Mouse (Mus musculus): ENCODE data around the gene Zfp771.

Gene Zfp771

DNA sequence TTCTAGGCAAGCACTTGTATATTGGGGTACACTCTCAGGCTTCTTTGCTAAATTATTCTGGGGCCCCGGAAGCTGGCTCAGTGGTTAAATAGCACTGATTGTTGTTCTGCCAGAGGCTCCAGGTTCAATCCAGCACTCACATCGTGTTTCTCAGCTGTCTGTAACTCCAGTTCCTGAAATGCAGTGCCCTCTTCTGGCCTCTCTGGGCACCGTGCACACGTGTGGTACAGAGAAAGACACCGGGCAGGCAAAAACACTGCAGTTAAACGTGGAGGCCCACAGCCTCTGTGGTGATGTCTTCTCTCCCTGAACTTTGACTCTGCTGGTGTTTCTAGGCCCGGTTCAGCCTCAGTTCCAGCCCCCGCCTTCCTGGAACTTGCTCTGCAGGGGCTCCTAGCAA lies 34.2 kb downstream of the Zfp771 start:
- no peaks in the 10 kb centered on the region for H3K36me3 ChIP-seq (ENCODE audit: insufficient read depth, low read length)
- H3K27me3 ChIP-seq (ENCODE audit: insufficient read depth, low read length): no peaks in the 10 kb centered on the region
- H3K4me3 ChIP-seq (replicated peaks; ENCODE audit: low read length): 0 out of 2 replicates have a peak overlapping the region, but pooled peaks have one; percentile 20
- no peaks in the 10 kb centered on the region for H3K9me3 ChIP-seq (ENCODE audit: low read length)
- peaks cover 60% of the 10 kb centered on the region for H3K4me1 ChIP-seq (replicated peaks; ENCODE audit: low read depth, low read length)
- TF ChIP-seq CTCF (conservative IDR thresholded peaks at IDR 0.05; ENCODE audit: low read length): peak; percentile 45
- no peak for TF ChIP-seq NANOG (IDR thresholded peaks at IDR 0.05; ENCODE audit: borderline replicate concordance, low read length)

GRCm38 (mm10) chr7:127280092-127280491 lies 36.0 kb downstream of the Zfp771 start:
- Histone ChIP-seq H3K36me3 (ENCODE audit: insufficient read depth, low read length) (no peaks in the 10 kb centered on the region), H3K9me3 (ENCODE audit: low read length) (no peaks in the 10 kb centered on the region), H3K4me3 (replicated peaks; ENCODE audit: low read length) (no peak overlapping the region), H3K27me3 (ENCODE audit: insufficient read depth, low read length) (no peaks in the 10 kb centered on the region), H3K4me1 (replicated peaks; ENCODE audit: low read depth, low read length) (peaks cover 57% of the 10 kb centered on the region)
- TF ChIP-seq POU5F1 (IDR thresholded peaks at IDR 0.05; ENCODE audit: borderline replicate concordance, low read length) (no peak), NANOG (IDR thresholded peaks at IDR 0.05; ENCODE audit: borderline replicate concordance, low read length) (no peak), CTCF (conservative IDR thresholded peaks at IDR 0.05; ENCODE audit: low read length) (no peak)

DNA sequence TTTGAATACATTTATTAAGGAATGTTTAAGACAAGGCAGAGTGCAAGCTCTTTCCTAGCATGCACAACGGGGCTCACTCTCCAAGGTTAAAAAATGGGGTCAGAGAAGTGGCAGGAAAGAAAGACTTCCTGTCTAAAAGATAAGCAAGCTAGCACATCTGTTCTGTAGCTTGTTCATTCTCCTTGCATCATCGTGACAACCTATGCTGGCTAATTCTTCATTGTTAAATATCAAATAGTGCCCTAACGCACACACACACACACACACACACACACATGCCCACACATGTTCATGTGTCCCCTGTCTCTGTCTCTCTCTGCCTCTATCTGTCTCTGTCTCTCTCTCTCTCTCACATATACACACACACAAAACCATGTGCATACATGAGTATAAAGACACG lies 37.0 kb downstream of the Zfp771 start:
- Histone ChIP-seq H3K27me3 (ENCODE audit: insufficient read depth, low read length) (no peaks in the 10 kb centered on the region), H3K36me3 (ENCODE audit: insufficient read depth, low read length) (no peaks in the 10 kb centered on the region), H3K4me1 (replicated peaks; ENCODE audit: low read depth, low read length) (peaks cover 50% of the 10 kb centered on the region), H3K4me3 (replicated peaks; ENCODE audit: low read length) (no peak overlapping the region), H3K9me3 (ENCODE audit: low read length) (no peaks in the 10 kb centered on the region)
- TF ChIP-seq POU5F1 (IDR thresholded peaks at IDR 0.05; ENCODE audit: borderline replicate concordance, low read length) (no peak), NANOG (IDR thresholded peaks at IDR 0.05; ENCODE audit: borderline replicate concordance, low read length) (no peak)

DNA sequence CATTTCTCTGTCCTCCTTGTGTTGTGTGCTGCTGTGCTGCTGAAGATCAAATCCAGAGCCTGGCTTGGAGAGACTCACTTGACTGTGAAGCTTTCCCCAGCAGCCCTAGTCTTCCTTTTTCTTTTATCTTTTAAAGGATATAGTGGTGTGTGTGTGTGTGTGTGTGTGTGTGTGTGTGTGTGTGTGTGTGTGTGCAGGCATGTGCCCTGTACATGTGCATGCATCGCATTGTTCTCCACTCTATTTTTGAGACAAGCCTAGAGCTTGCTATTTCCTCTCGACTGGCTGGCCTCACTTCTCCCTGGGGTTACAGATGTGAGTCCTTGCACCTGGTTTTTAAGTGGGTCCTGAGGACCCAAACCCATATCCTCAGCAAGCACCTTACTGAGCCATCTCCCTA lies 38.1 kb downstream of the Zfp771 start:
- Histone ChIP-seq H3K27me3 (ENCODE audit: insufficient read depth, low read length) (no peaks in the 10 kb centered on the region), H3K9me3 (ENCODE audit: low read length) (no peaks in the 10 kb centered on the region), H3K4me3 (replicated peaks; ENCODE audit: low read length) (no peak overlapping the region)

DNA sequence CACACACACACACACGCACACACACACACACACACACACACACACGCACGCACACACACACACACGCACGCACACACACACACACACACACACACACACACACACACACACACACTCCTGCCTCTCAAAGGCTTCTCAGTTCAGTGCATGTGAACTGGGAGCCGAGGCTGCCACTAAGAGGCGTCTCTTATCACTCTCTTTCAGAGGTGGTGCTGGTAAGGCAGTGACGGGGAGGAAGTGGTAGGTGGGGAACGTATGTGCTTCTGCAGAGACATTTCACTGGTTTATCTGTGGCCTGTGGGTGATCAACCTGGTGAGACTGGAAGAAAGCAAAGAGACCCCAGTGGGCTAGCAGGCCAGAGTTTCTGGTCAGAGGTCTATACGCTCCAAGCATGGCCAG lies 41.1 kb downstream of the Zfp771 start:
- Histone ChIP-seq H3K27me3 (ENCODE audit: insufficient read depth, low read length) (no peaks in the 10 kb centered on the region; the same call in 1 of the 2 replicates), H3K4me1 (replicated peaks; ENCODE audit: low read depth, low read length) (peaks cover 15% of the 10 kb centered on the region), H3K4me3 (replicated peaks; ENCODE audit: low read length) (no peak overlapping the region), H3K9me3 (ENCODE audit: low read length) (no peaks in the 10 kb centered on the region), H3K36me3 (ENCODE audit: insufficient read depth, low read length) (no peaks in the 10 kb centered on the region)
- TF ChIP-seq CTCF (conservative IDR thresholded peaks at IDR 0.05; ENCODE audit: low read length) (no peak), NANOG (IDR thresholded peaks at IDR 0.05; ENCODE audit: borderline replicate concordance, low read length) (no peak), POU5F1 (IDR thresholded peaks at IDR 0.05; ENCODE audit: borderline replicate concordance, low read length) (no peak)

More for the DNA sequence above, 38.1 kb downstream of the Zfp771 start:
- Histone ChIP-seq H3K4me1 (replicated peaks; ENCODE audit: low read depth, low read length) (peaks cover 40% of the 10 kb centered on the region), H3K36me3 (ENCODE audit: insufficient read depth, low read length) (no peaks in the 10 kb centered on the region)
- no peak for TF ChIP-seq POU5F1 (IDR thresholded peaks at IDR 0.05; ENCODE audit: borderline replicate concordance, low read length)
- no peak for TF ChIP-seq NANOG (IDR thresholded peaks at IDR 0.05; ENCODE audit: borderline replicate concordance, low read length)
- TF ChIP-seq CTCF (conservative IDR thresholded peaks at IDR 0.05; ENCODE audit: low read length): no peak

GRCm38 (mm10) chr7:127287940-127288339 lies 43.9 kb downstream of the Zfp771 start:
- Histone ChIP-seq H3K4me3 (replicated peaks; ENCODE audit: low read length) (no peak overlapping the region), H3K9me3 (ENCODE audit: low read length) (no peaks in the 10 kb centered on the region), H3K27me3 (ENCODE audit: insufficient read depth, low read length) (no peaks in the 10 kb centered on the region; the same call in 1 of the 2 replicates), H3K4me1 (replicated peaks; ENCODE audit: low read depth, low read length) (peaks cover 13% of the 10 kb centered on the region), H3K36me3 (ENCODE audit: insufficient read depth, low read length) (no peaks in the 10 kb centered on the region)
- TF ChIP-seq CTCF (conservative IDR thresholded peaks at IDR 0.05; ENCODE audit: low read length): no peak
- no peak for TF ChIP-seq NANOG (IDR thresholded peaks at IDR 0.05; ENCODE audit: borderline replicate concordance, low read length)
- no peak for TF ChIP-seq POU5F1 (IDR thresholded peaks at IDR 0.05; ENCODE audit: borderline replicate concordance, low read length)

DNA sequence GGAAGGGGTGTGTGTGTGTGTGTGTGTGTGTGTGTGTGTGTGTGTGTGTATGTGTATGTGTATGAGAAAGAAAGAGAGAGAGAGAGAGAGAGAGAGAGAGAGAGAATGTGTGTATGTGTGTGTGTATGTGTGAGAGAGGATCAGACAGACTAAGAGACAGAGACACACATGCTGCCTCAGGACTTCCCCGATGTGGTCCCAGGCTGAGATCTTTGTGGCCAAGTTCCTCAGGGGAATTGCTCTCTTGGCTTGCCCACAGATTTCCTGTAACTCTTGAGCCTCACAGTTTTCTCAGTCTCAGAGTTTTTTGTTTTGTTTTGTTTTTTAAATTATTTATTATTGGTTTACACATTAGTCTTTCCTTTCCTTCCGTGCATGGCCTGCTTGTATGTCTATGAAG lies 45.2 kb downstream of the Zfp771 start:
- H3K4me1 ChIP-seq (replicated peaks; ENCODE audit: low read depth, low read length): peaks cover 7% of the 10 kb centered on the region
- H3K36me3 ChIP-seq (ENCODE audit: insufficient read depth, low read length): no peaks in the 10 kb centered on the region
- H3K4me3 ChIP-seq (replicated peaks; ENCODE audit: low read length): no peak overlapping the region
- H3K9me3 ChIP-seq (ENCODE audit: low read length): no peaks in the 10 kb centered on the region
- TF ChIP-seq CTCF (conservative IDR thresholded peaks at IDR 0.05; ENCODE audit: low read length): no peak
- no peak for TF ChIP-seq POU5F1 (IDR thresholded peaks at IDR 0.05; ENCODE audit: borderline replicate concordance, low read length)
- TF ChIP-seq NANOG (IDR thresholded peaks at IDR 0.05; ENCODE audit: borderline replicate concordance, low read length): no peak
- H3K27me3 ChIP-seq (ENCODE audit: insufficient read depth, low read length): no peaks in the 10 kb centered on the region; the same call in 1 of the 2 replicates

GRCm38 (mm10) chr7:127290142-127290541 lies 46.1 kb downstream of the Zfp771 start:
- Histone ChIP-seq H3K27me3 (ENCODE audit: insufficient read depth, low read length) (no peaks in the 10 kb centered on the region; the same call in 1 of the 2 replicates), H3K9me3 (ENCODE audit: low read length) (no peaks in the 10 kb centered on the region), H3K4me1 (replicated peaks; ENCODE audit: low read depth, low read length) (peaks cover 6% of the 10 kb centered on the region; the same call in 1 of the 2 replicates), H3K36me3 (ENCODE audit: insufficient read depth, low read length) (no peaks in the 10 kb centered on the region), H3K4me3 (replicated peaks; ENCODE audit: low read length) (no peak overlapping the region)
- TF ChIP-seq NANOG (IDR thresholded peaks at IDR 0.05; ENCODE audit: borderline replicate concordance, low read length) (no peak), POU5F1 (IDR thresholded peaks at IDR 0.05; ENCODE audit: borderline replicate concordance, low read length) (no peak), CTCF (conservative IDR thresholded peaks at IDR 0.05; ENCODE audit: low read length) (no peak)

- Histone ChIP-seq H3K9me3 (ENCODE audit: low read length) (no peaks in the 10 kb centered on the region; the same call in 1 of the 2 replicates), H3K4me1 (replicated peaks; ENCODE audit: low read depth, low read length) (peaks cover 12% of the 10 kb centered on the region), H3K36me3 (ENCODE audit: insufficient read depth, low read length) (no peaks in the 10 kb centered on the region), H3K4me3 (replicated peaks; ENCODE audit: low read length) (peak within 1 kb of the TSS; percentile 52), H3K27me3 (ENCODE audit: insufficient read depth, low read length) (no peaks in the 10 kb centered on the region)
- no peak for TF ChIP-seq NANOG (IDR thresholded peaks at IDR 0.05; ENCODE audit: borderline replicate concordance, low read length)
- no peak for TF ChIP-seq CTCF (conservative IDR thresholded peaks at IDR 0.05; ENCODE audit: low read length)
- no peak for TF ChIP-seq POU5F1 (IDR thresholded peaks at IDR 0.05; ENCODE audit: borderline replicate concordance, low read length)
Observed at GRCm38 (mm10) chr7:127296098-127296497, 52.0 kb downstream of the Zfp771 start, which contains the start of gene Itgal. Itgal (plus strand) TSS chr7:127296260.

Data from E14TG2a.4 (cell line).